Mouse (Mus musculus) liver, adult 2 months (tissue): ENCODE results near the gene Lilrb4a.
"Not testable (repeated sequence)": the region's sequence is repeated elsewhere in the genome, so short reads cannot be mapped to it uniquely, and the experiment has no call there.

Source experiments
- CTCF ChIP-seq: fragments of 200-500 bp; IDR thresholded peaks from 2 replicates; pipeline ENCODE4 v1.5.1; 2011; ENCODE audit warnings: low read depth, low read length, control low read depth
- POLR2A ChIP-seq: fragments of 200-500 bp; IDR thresholded peaks from 2 replicates; pipeline ENCODE4 v1.6.1; 2011; ENCODE audit warnings: low read length, control low read depth; ENCODE audit not compliant: insufficient read depth; ENCODE audit errors: extremely low read depth

GRCm38 (mm10) chr10:51490691-51491090 lies at the start of gene Lilrb4a:
- not testable (repeated sequence) for TF ChIP-seq CTCF, POLR2A
